Mouse (Mus musculus): ENCODE measurements at regions not wholly inside any gene's neighbourhood (a gene's known extent, or its start where the extent isn't known, plus 50 kb on each side); places are given as distances from the start of the nearest gene placed in this dataset.

DNA sequence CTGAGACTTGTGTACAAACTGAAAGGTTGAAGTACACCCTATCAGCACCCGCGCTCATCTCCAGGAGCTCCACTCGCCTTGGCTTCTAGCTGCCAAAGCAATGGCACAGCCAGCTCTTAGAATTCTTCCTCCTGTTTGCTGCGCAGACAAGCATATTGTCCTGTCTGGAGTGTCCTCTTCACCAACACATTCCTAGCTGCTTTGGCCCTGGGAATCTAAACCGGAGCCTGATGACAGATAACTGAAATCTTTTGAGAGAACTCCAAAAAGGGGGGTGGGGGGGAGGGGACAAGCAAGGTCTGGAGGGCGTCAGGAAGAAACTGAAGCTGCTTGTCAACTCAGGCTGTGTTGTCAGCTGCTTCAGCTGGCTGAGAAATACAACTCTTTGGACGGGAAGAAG lies 122.4 kb downstream of the Isl1 start:
- no peak for TF ChIP-seq CTCF (IDR thresholded peaks at IDR 0.05; ENCODE audit: borderline replicate concordance, extremely low read depth, insufficient read depth, insufficient read length)
- no peak for TF ChIP-seq POLR2A (IDR thresholded peaks at IDR 0.05; ENCODE audit: borderline replicate concordance, extremely low read depth, insufficient read depth, insufficient read length, poor library complexity, severe bottlenecking)
